Mouse (Mus musculus): ENCODE data around the gene Etv3.
"Not testable (repeated sequence)": the region's sequence is repeated elsewhere in the genome, so short reads cannot be mapped to it uniquely, and the experiment has no call there.

Gene Etv3

DNA sequence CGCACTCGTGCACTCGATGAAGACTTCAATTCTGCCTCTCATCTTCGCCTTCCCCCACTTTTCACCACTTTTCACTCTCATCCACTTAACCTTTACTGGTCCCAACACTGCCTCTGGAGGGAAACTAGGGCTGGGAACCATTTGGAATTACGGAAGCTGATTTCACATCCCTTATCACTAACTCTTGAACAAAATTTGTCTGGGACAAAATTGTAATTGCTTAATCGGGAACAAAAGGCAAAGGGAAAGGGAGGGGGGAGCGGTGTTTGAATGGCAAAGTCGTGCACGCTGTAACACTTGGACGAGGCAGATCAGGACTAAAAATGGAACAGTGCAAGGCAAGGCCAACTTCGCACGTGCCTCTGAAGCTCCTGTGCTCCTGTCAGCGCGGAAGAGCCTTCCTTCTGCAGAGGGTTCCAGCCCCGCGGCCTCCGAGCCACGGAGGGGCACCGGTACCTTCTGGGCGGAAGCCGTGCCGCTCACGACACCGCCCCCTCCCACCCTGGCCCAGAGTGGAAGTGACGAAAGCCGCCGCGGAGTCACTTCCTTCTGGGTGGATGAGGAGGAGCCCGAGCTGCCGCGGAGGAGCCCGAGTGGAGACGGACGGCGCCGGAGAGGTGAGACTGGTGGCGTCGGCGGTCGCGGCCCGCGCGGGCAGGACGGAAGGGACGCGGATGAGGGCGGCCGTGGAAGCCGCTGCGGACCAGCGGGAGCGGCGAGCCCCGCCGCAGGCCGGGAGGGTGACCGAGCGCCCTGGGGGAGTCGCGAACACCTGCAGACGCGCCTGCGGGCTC, at the start of gene Etv3:
TSS of gene Etv3 (plus strand) at position 365 of the 794 bp plus-strand sequence.
- DNase-seq: peak; percentile 96

- DNase-seq: not testable (repeated sequence)
Observed at GRCm38 (mm10) chr3:87477948-87478347, 47.3 kb upstream of the Etv3 start.

DNA sequence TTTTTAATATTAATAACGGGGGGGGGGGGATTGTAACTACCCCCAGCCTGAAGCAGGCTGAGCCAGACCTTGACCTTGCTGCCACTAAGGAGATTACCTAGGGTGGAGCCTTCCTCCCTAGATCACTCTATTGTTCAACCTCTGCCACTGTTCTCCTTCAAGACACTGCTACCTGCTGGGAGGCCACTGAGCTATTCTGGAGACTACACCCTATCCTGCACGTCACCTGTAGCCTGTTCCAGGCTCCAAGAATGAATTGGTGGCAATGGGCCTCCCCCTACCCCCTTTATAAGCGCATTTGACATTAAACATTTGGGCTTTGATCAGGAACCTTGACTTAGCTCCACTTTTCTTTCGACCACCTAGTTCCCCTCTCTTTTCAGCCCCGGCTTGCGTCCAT, 46.6 kb upstream of the Etv3 start:
- not testable (repeated sequence) for DNase-seq

DNA sequence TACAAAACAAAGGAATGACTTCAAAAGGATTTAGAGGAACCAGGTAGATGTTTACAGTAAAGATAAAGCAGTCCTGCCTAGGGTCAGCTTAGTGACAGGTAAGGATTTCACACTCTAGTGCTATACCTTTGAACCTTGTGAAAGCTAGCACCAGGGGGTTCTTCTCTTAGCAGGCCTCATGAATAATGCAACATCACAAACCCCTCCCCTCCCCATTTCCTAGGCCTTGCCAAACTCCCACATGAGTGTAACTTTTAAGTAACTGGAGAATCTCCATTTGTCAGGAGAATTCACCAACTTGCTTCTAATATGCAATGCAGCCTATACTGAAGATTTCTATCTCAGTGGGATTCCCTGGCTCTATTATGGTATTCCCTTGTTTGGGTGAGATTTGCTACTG, 46.0 kb upstream of the Etv3 start:
- DNase-seq: not testable (repeated sequence)

DNA sequence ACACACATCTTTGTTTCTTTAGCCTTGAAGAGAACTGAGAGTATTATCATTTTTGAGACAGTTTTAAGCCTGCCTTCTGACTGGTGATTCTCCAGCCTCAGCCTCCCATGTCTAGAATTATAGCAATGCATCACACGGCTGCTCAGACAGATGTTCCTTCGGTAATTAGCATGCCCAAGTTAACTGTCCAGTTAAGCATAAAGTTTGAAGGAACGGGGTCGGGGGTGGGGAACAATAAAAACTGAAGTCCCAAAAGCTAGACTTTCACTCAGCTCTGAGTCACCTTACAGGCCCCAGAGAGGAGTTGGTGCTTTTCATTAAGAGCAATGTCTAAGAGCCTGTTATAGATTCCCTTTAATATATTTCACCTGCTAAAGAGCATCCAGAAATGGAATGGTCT, 37.8 kb upstream of the Etv3 start:
- DNase-seq: no peak

- no peak for DNase-seq
Observed at GRCm38 (mm10) chr3:87487911-87488310, 37.3 kb upstream of the Etv3 start.

GRCm38 (mm10) chr3:87498266-87498665, 26.9 kb upstream of the Etv3 start:
- DNase-seq: no peak

- peak; percentile 81 to 83 for DNase-seq
Observed at GRCm38 (mm10) chr3:87499072-87499471, 26.1 kb upstream of the Etv3 start.

- DNase-seq: no peak
Observed at GRCm38 (mm10) chr3:87500088-87501055, 24.8 kb upstream of the Etv3 start.

DNA sequence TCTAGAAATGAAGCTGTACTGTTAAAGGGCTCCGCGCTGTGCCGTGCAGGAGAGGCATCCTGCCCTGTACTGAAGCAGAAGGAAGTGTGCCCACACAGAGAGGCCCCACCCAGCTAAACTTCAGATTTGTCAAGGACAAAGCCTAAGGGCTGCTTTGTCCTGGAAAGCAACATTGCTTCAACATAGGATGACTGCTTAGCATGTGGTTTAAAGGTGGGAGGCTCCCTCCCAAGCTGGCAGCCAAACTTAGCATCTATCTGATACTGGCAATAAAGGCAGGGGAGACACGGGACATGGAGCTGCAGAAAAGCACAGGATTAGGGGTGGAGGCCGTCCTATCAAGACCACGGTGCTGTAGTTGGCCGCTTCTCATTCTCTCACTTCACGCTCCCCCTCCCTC, 24.1 kb upstream of the Etv3 start:
- DNase-seq: no peak

DNA sequence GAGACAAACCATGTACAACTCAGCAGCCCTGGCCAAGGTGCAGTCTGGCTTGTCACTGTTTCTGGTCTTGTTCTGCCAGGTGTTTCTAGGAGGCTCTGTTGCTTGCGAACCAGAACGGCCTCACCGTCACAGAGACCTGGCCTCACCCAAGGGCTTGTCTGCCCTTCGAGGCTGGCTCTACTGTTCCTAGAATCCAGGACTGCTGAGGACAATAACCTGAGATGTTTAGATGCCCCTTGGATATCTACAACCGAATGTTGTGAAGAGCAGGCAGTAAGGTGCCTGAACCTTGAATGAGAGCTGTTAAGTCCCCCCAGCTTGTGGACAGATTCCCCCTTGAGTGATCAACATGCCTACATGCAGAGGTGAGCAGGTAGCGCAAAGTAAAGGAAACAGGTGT, 22.4 kb upstream of the Etv3 start:
- DNase-seq: no peak

GRCm38 (mm10) chr3:87504330-87504729, 20.9 kb upstream of the Etv3 start:
- DNase-seq: peak; percentile 71 to 72

- DNase-seq: no peak
Observed at GRCm38 (mm10) chr3:87504749-87505425, 20.3 kb upstream of the Etv3 start.

DNA sequence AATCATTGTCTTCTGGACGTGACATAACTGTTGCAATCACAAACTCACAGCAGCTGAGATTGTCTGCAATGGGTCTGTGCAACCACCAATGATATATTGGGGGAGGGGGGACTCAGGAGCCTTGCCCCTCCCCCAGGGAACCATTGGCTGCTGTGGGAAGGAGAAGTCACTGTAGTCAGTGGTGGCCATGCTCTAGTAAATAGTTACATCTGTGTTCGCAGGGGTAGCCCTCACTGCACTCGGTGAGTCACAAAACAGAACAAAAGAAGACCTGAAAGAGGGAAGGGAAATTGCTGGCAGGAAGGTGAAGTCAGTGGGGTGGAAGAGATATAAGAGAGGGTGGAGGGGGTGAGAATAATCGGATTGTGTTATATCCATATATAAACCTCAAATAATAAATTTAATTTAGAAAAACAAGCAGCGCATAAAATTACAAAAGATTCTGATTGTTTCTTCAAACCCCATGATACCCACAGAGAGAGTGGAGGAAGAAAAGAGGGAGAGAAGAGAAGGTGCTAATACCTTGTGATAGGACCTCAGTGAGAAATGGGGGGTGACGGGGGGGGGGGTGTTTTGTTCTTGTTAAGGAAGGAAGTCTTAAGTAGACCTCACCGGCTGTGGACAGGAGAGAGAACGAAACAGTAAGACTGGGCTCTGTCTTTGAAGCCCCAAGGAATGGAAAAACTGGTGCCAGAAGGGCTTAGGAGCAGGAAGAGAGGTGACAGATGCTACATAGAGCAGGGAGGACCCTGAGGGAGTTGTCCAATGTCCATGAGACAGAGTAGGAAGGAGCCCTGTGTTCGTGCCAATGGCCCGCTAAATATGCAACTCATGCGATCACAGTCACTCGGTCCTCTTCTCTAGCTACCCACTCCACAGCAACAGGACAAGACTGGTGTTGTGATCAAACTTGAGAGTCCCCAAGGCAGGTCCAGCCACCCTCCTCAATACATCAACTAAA, 18.5 kb upstream of the Etv3 start:
- no peak for DNase-seq

- peak; percentile 94 to 98 for DNase-seq
Observed at GRCm38 (mm10) chr3:87508205-87508901, 16.9 kb upstream of the Etv3 start.

DNA sequence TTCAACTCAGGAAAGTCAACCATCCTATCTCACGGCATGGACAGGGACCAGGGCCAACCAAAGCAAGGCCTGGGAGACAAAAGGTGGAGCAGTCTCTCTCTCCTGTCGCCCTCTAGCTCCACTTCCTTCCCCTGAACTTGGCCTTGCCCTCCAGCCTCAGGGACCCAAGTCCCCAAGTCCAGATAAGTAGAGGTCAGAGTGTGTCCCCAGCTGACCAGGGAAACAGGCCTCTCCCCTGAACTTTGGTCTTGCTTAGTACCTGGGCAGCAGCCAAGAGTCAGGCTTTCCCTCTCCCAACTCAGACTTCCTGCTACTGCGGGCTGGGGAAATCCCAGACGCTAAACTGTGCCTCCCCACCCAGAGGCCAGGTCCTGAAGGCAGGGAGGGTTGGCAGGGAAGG, 16.1 kb upstream of the Etv3 start:
- no peak for DNase-seq

- DNase-seq: no peak
Observed at GRCm38 (mm10) chr3:87510832-87511231, 14.4 kb upstream of the Etv3 start.

DNA sequence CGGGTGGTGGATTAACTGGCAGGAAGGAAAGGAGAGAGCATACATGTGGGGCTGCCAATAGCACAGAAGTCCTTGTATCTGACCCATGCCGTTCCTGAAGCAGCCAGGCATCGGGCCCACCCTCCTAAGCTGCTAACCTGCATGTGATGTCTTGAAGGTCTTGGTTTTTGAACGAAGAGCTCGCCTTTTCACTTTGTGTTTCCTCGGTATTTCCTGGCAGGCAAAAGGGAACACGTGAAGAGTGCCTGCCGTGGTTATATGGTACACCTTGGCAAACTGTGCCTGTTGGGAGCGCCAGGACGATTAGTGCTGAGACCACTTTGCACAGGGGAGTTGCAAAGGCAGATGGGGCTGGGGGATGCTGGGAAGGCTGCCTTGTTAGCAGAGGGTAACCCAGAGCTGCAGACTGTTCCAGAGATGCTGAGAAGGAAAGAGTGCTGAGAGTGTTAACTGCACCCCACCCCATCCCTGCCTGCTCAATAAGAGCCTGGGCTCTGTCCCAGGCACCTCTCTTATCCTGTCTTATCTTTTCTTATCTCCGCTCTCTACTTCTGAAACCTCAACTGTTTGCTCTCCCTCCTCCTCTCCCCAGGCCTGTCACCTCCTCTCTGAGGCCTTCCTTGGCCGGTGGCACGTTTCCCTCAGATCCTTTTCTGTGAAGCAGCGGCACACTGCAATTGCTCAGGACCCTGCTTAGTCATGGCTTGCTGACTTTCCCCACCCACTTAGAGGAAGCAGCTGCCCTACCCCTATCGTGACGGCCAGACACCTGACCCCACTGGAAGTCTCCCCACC, 13.0 kb upstream of the Etv3 start:
- DNase-seq: peak; percentile 42 to 43

- DNase-seq: no peak
Observed at GRCm38 (mm10) chr3:87515567-87516081, 9.6 kb upstream of the Etv3 start.

DNA sequence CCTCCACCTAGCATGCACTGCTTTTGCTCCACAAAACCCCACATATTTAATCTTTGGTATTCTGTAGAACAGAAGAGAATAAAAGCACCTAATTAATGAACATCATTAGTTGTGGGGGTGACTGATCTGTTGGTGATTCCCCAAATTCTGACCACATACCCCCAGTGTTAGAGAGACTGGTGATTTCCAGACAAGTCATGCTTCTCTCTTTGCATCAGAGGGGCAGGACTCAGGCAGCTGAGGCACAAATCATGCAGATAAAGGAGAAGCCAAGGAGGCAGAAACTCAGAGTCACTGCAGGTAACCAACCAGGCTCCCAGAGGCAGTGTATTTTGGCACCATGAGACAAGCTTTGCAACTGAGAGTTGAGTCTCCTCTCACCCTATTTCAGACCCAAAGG, 6.8 kb upstream of the Etv3 start:
- no peak for DNase-seq
